Mouse (Mus musculus): ENCODE results near the gene Cpsf2. TPM values are rescaled to one million over a fixed set of nuclear protein-coding genes. Genes with fewer than 3 reads are reported as not detected.

Gene Cpsf2
- polyA plus RNA-seq, 1 experiment = 4.4 TPM

GRCm38 (mm10) chr12:102008111-102008977 is 32.6 kb downstream of the Cpsf2 start:
- no peaks in the 10 kb centered on the region for H3K9me3 ChIP-seq
- H3K36me3 ChIP-seq (replicated peaks; ENCODE audit: low read length) = peaks cover 80% of the 10 kb centered on the region
- no peaks in the 10 kb centered on the region for H3K4me1 ChIP-seq
- H3K27me3 ChIP-seq (replicated peaks) = no peaks in the 10 kb centered on the region
- H3K4me3 ChIP-seq (replicated peaks) = no peak overlapping the region
- TF ChIP-seq GATA1 (IDR thresholded peaks at IDR 0.05; ENCODE audit: borderline replicate concordance, low read length) = no peak
- TF ChIP-seq FLI1 (IDR thresholded peaks at IDR 0.05; ENCODE audit: low read length) = no peak

DNA sequence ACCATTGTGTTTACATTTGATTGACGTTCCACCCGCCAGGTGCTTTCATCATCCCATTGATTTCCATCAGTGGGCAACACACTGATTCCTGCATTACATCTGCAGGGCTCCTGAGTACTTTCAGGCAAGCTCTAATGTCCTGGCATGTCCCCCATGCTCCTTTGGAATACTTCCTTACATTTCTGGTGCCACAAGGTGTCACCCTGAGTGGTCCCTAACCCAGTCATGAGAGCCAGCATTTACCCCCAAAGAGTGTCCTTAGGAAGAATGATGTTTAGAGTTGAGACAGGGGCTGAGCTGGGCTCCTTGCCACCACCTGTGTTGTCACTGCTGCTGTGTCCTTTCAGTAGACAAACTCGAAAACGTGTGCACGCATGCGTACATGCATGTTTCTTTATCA is 33.8 kb downstream of the Cpsf2 start:
- Histone ChIP-seq H3K27me3 (replicated peaks) (no peaks in the 10 kb centered on the region), H3K4me1 (no peaks in the 10 kb centered on the region), H3K4me3 (replicated peaks) (no peak overlapping the region), H3K9me3 (no peaks in the 10 kb centered on the region), H3K36me3 (replicated peaks; ENCODE audit: low read length) (peaks cover 68% of the 10 kb centered on the region)
- no peak for TF ChIP-seq FLI1 (IDR thresholded peaks at IDR 0.05; ENCODE audit: low read length)
- TF ChIP-seq GATA1 (IDR thresholded peaks at IDR 0.05; ENCODE audit: borderline replicate concordance, low read length) = no peak

GRCm38 (mm10) chr12:102014411-102014810 is 38.6 kb downstream of the Cpsf2 start:
- Histone ChIP-seq H3K4me3 (replicated peaks) (no peak overlapping the region), H3K9me3 (no peaks in the 10 kb centered on the region)
- TF ChIP-seq FLI1 (IDR thresholded peaks at IDR 0.05; ENCODE audit: low read length) = no peak
- no peak for TF ChIP-seq GATA1 (IDR thresholded peaks at IDR 0.05; ENCODE audit: borderline replicate concordance, low read length)

DNA sequence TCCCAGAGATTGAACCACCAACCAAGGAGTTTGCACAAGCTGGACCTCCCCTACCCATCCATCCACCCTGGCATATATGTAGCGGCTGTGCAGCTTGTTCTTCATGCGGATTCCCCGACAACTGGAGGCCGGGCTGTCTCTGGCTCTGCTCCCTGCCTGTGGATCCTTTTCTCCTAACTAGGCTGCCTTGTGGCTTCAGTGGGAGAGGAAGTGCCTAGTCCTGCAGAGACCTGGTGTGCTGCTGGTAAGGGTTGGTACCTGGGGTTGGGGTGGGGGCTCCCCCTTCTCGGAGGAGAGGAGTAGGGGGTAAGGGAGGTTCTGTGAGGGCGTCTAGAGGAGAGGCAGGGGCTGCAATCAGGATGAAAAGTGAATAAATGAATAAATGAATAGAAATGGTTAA is 39.3 kb downstream of the Cpsf2 start:
- no peak overlapping the region for H3K4me3 ChIP-seq (replicated peaks)
- peaks cover 9% of the 10 kb centered on the region for H3K27me3 ChIP-seq (replicated peaks)
- peaks cover 12% of the 10 kb centered on the region for H3K36me3 ChIP-seq (replicated peaks; ENCODE audit: low read length)
- no peaks in the 10 kb centered on the region; the same call in 1 of the 2 replicates for H3K4me1 ChIP-seq
- TF ChIP-seq FLI1 (IDR thresholded peaks at IDR 0.05; ENCODE audit: low read length) = no peak
- no peak for TF ChIP-seq GATA1 (IDR thresholded peaks at IDR 0.05; ENCODE audit: borderline replicate concordance, low read length)
- no peaks in the 10 kb centered on the region for H3K9me3 ChIP-seq

More at GRCm38 (mm10) chr12:102014411-102014810, 38.6 kb downstream of the Cpsf2 start:
- H3K36me3 ChIP-seq (replicated peaks; ENCODE audit: low read length) = peaks cover 19% of the 10 kb centered on the region
- peaks cover 7% of the 10 kb centered on the region for H3K27me3 ChIP-seq (replicated peaks)
- no peaks in the 10 kb centered on the region; the same call in 1 of the 2 replicates for H3K4me1 ChIP-seq

DNA sequence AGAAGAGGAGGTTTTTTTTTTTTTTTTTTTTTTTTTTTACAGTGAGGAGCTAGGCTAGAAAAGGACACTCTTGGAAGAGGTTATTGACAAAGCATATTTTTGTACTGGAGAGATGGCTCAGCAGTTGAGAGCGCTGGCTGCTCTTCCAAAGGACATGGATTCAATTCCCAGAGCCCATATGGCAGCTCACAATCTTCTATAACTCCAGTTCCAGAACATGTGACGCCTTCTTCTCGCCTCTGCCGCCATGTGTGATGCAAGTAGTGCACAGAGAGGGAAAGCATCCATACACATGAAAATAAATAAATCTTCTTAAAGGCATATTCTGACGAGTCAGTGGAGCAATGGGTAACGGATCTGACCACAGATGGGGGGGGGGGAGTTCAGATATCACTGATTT is 46.1 kb downstream of the Cpsf2 start:
- peaks cover 3% of the 10 kb centered on the region; the same call in 1 of the 2 replicates for H3K4me1 ChIP-seq
- no peaks in the 10 kb centered on the region for H3K36me3 ChIP-seq (replicated peaks; ENCODE audit: low read length)
- peaks cover 39% of the 10 kb centered on the region for H3K27me3 ChIP-seq (replicated peaks)
- TF ChIP-seq GATA1 (IDR thresholded peaks at IDR 0.05; ENCODE audit: borderline replicate concordance, low read length) (no peak), FLI1 (IDR thresholded peaks at IDR 0.05; ENCODE audit: low read length) (no peak)
- H3K4me3 ChIP-seq (replicated peaks) = no peak overlapping the region
- 0 out of 2 replicates have a peak, but pooled peaks cover 4% of the 10 kb centered on the region for H3K9me3 ChIP-seq

DNA sequence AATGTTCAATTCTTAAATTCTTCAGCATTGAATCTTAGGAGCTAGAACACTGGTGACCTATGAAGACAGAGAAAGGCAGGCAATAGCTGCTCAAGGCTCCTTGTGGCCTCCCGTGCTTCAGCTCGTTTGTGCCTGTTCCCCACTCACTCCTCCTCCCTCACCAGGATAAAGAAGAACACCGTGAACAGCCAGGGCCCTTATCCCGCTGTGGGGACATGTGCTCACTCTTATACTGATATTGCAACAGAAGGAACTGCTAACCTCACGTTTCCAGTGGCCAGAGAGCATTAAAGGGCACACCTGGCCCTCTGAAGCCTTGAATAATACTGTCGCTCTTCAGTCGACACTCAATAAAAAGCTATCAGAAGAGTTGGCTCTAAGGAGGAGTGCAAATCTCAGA is 53.4 kb downstream of the Cpsf2 start:
- Histone ChIP-seq H3K36me3 (replicated peaks; ENCODE audit: low read length) (no peaks in the 10 kb centered on the region), H3K9me3 (0 out of 2 replicates have a peak, but pooled peaks cover 4% of the 10 kb centered on the region), H3K4me1 (no peaks in the 10 kb centered on the region), H3K4me3 (replicated peaks) (no peak overlapping the region), H3K27me3 (replicated peaks) (peaks cover 30% of the 10 kb centered on the region)
- TF ChIP-seq GATA1 (IDR thresholded peaks at IDR 0.05; ENCODE audit: borderline replicate concordance, low read length) = no peak
- no peak for TF ChIP-seq FLI1 (IDR thresholded peaks at IDR 0.05; ENCODE audit: low read length)

DNA sequence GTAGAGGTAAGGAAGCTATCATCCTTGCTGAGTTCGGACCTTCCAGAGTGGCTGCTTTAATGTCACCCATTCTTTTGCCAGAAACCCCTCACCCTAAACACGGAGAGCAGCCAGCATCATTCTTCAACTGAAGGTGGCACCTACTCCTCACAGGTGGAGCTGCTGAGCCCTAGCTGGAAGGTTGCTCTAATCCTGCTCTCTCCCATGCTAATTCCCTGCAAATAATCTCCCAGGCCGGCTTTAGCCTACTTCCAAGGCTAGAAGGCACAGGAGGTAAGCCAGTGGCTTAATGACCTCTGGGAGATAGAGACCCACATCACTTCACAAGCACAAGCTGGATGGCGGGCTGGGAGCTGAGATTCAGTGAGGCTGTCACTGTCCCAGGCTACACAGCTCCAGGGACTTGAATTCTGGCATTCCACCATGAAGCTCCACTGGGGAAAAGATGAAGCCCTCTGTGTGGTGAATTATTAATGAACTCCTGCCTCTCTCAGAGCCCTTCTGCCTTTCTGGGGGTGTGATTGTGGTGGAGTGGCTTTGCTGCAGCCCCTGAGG is 54.2 kb downstream of the Cpsf2 start:
- H3K4me1 ChIP-seq = no peaks in the 10 kb centered on the region
- H3K4me3 ChIP-seq (replicated peaks) = no peak overlapping the region
- TF ChIP-seq GATA1 (IDR thresholded peaks at IDR 0.05; ENCODE audit: borderline replicate concordance, low read length) = no peak
- no peak for TF ChIP-seq FLI1 (IDR thresholded peaks at IDR 0.05; ENCODE audit: low read length)
- H3K36me3 ChIP-seq (replicated peaks; ENCODE audit: low read length) = no peaks in the 10 kb centered on the region
- H3K27me3 ChIP-seq (replicated peaks) = peaks cover 28% of the 10 kb centered on the region
- 0 out of 2 replicates have a peak, but pooled peaks cover 4% of the 10 kb centered on the region for H3K9me3 ChIP-seq

DNA sequence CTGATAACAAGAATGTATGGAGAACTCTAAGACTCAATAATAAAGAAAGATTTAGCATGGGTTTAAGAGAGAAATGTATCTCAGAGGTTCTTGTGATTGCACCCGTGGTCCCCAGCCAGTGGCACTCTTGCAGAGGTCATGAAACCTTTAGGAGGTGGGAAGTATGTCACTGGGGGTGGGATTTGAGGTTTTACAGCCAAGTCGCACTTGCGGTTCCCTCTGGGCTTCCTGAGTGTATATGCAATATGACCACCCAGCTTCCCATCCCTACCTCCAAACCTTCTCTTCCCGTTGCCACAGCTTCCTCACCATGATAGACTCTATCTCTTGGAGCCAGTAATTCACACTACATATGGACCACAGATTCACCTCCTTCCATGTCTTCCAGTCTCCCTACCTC is 59.1 kb downstream of the Cpsf2 start:
- Histone ChIP-seq H3K4me1 (peaks cover 19% of the 10 kb centered on the region), H3K27me3 (replicated peaks) (peaks cover 12% of the 10 kb centered on the region), H3K9me3 (no peaks in the 10 kb centered on the region), H3K36me3 (replicated peaks; ENCODE audit: low read length) (no peaks in the 10 kb centered on the region), H3K4me3 (replicated peaks) (no peak overlapping the region)
- TF ChIP-seq FLI1 (IDR thresholded peaks at IDR 0.05; ENCODE audit: low read length) (no peak), GATA1 (IDR thresholded peaks at IDR 0.05; ENCODE audit: borderline replicate concordance, low read length) (no peak)

GRCm38 (mm10) chr12:102039861-102040260 is 64.1 kb downstream of the Cpsf2 start:
- TF ChIP-seq GATA1 (IDR thresholded peaks at IDR 0.05; ENCODE audit: borderline replicate concordance, low read length) (no peak), FLI1 (IDR thresholded peaks at IDR 0.05; ENCODE audit: low read length) (no peak)
- no peaks in the 10 kb centered on the region for H3K9me3 ChIP-seq
- H3K4me1 ChIP-seq = peaks cover 37% of the 10 kb centered on the region
- H3K36me3 ChIP-seq (replicated peaks; ENCODE audit: low read length) = no peaks in the 10 kb centered on the region
- H3K4me3 ChIP-seq (replicated peaks) = no peak overlapping the region
- peaks cover 18% of the 10 kb centered on the region for H3K27me3 ChIP-seq (replicated peaks)

- Histone ChIP-seq H3K4me1 (peaks cover 37% of the 10 kb centered on the region), H3K4me3 (replicated peaks) (no peak overlapping the region), H3K27me3 (replicated peaks) (peaks cover 20% of the 10 kb centered on the region), H3K36me3 (replicated peaks; ENCODE audit: low read length) (no peaks in the 10 kb centered on the region), H3K9me3 (peaks cover 4% of the 10 kb centered on the region; the same call in 1 of the 2 replicates)
- TF ChIP-seq FLI1 (IDR thresholded peaks at IDR 0.05; ENCODE audit: low read length) (no peak), GATA1 (IDR thresholded peaks at IDR 0.05; ENCODE audit: borderline replicate concordance, low read length) (no peak)
Measured at GRCm38 (mm10) chr12:102041699-102042098, 65.9 kb downstream of the Cpsf2 start.

Measured in megakaryocyte, embryonic 14.5 days (primary cell).